Mouse (Mus musculus) forebrain, embryonic 16.5 days (tissue): ENCODE data around the gene Zfp553. TPM values are rescaled to one million over a fixed set of nuclear protein-coding genes. Genes with fewer than 3 reads are reported as not detected.

Source experiments
- ATAC-seq: fragments of 200-750 bp; cut with Nextera tagmentation; 2 replicates; pipeline ENCODE4 v1.8.0; 2017; ENCODE audit warnings: mild to moderate bottlenecking, moderate library complexity
- H3K27ac ChIP-seq: fragments of 300-500 bp; sonication (generic); 2 replicates; pipeline ENCODE4 v1.5.1; 2014; ENCODE audit warnings: low read length, control low read depth
- H3K27me3 ChIP-seq: fragments of 300-500 bp; sonication (generic); replicated peaks from 2 replicates; pipeline ENCODE4 v1.6.1; 2014; ENCODE audit warnings: low read length; ENCODE audit not compliant: control insufficient read depth, insufficient read depth
- H3K36me3 ChIP-seq: fragments of 300-500 bp; sonication (generic); 2 replicates; pipeline ENCODE4 v1.6.1; 2014; ENCODE audit not compliant: control insufficient read depth, insufficient read depth
- H3K4me1 ChIP-seq: fragments of 300-500 bp; sonication (generic); replicated peaks from 2 replicates; pipeline ENCODE4 v1.6.1; 2014; ENCODE audit warnings: low read length; ENCODE audit not compliant: control insufficient read depth, insufficient read depth
- H3K4me2 ChIP-seq: fragments of 300-500 bp; sonication (generic); 2 replicates; pipeline ENCODE4 v1.6.1; 2014; ENCODE audit warnings: mild to moderate bottlenecking, low read length, control low read depth
- H3K4me3 ChIP-seq: fragments of 300-500 bp; sonication (generic); replicated peaks from 2 replicates; pipeline ENCODE4 v1.5.1; 2014; ENCODE audit warnings: mild to moderate bottlenecking, low read length, control low read depth
- H3K9ac ChIP-seq: fragments of 300-500 bp; sonication (generic); replicated peaks from 2 replicates; pipeline ENCODE4 v1.6.1; 2014; ENCODE audit warnings: low read depth, low read length, control low read depth
- H3K9me3 ChIP-seq: fragments of 300-500 bp; sonication (generic); 2 replicates; pipeline ENCODE4 v1.6.1; 2016; ENCODE audit warnings: low read length; ENCODE audit not compliant: control insufficient read depth
- WGBS: fragments of 180-500 bp; shearing (Covaris S2); extraction: QIAGEN DNeasy Blood & Tissue Kit; methylation state at CpG from one replicate; pipeline ENCODE4 v1.1.7; 2014; 5-methylcytosine and 5-hydroxymethylcytosine counted together
- polyA plus RNA-seq: library from polyadenylated mRNA; unstranded; fragments of >200 nt; fragmentation: Nextera tagmentation; extraction: Ambion mirVana; gene quantifications from 2 replicates; pipeline ENCODE4 v1.2.1, GENCODE M21; 2015

Zfp553 gene
- polyA plus RNA-seq, 1 experiment from 2014 or later, result 69.3 TPM

DNA sequence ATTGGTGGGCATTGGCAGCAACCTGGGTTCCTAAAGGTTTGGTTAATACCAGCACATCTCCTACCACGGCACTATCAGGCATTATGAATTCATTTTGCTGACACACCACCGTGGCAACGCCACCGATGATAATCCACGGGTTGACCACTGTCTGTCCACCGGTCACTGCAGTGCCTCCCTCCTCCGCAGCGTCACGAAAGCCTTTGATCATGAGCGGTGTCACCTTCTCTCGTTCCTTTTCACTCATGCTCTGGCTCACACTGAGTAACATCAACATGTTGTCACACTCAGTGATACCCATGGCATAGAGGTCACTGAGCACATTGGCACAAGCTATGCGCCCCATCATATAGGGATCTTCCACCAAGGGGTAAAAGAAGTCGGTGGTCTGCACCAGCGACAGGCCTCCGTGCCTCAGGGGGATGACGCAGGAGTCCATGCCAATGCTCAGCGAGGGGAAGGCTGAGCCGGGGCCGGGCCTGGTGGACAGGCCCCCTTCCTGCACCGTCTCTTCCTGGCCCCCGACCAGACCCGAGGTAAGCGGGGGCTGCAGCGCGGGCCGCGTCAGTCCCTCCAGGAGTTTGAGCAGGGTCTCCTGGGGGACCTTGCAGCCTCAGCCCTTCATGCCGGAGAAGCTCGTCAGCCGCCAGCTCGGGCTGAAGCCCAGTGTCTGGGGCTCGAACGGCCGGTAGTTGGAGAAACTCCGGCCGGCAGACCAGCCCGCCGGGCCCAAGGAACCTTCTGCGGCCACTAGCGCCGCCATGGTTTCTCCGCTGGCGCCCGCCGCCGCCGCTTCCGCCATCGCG lies 40.5 kb downstream of the Zfp553 start:
- Histone ChIP-seq H3K36me3 (peaks cover 10% of the 10 kb centered on the region), H3K27ac (peak overlapping the region; percentile 76), H3K9me3 (peaks cover 4% of the 10 kb centered on the region; the same call in 1 of the 2 replicates), H3K27me3 (no peaks in the 10 kb centered on the region), H3K4me2 (peak overlapping the region; percentile 84), H3K4me1 (peaks cover 27% of the 10 kb centered on the region), H3K4me3 (peak overlapping the region; percentile 92), H3K9ac (peak overlapping the region; percentile 90)
- WGBS, result 17% methylated on average over 49 of the region's 50 CpGs
- ATAC-seq, result peak; percentile 53

DNA sequence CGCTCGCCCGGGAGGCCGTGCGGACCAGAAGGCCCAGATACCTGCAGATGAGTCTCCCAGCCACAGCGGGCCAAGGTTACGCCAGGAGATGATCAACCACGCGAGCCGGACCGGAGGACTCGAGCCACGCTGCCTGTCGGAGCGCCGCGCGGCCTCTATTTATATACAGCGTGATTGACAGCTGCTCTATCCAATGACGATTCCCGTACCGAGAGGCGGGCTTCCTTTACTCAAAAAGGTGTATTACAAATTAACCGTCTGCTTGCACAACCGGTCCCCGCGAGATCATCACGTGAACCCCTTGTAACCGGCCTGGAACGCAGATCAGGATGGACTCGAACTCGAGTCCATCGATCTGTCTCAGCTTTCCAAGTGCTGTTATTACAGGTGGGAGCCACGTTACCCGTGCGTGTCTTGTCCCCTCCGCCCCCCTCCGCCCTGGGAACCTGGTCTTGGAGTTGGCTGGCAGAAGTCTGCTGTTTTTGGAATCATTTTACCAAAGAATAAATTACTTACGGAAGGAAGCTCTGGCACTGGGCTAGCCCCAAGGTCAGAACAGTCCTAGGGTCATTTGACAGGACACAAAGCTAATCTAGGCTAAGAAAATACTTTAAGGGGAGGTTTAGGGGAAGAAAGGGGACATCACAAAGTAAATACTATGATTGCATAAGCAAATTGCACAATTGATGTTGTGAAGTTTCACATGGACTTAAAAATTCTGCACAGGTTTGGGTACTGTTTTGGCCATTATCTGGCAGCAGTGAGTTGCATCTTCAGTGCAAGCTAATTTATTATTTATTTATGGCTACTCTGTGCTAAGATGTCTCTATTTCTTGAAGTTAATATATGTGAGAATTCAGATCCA lies 41.3 kb downstream of the Zfp553 start, which contains the start of gene Sephs2:
Gene Sephs2, minus strand, starts transcription at position 131 of the 865 bp plus-strand sequence.
- peaks cover 27% of the 10 kb centered on the region for H3K4me1 ChIP-seq
- H3K27ac ChIP-seq, result peak within 1 kb of the TSS; percentile 76
- H3K4me3 ChIP-seq, result peak within 1 kb of the TSS; percentile 92
- no peaks in the 10 kb centered on the region for H3K27me3 ChIP-seq
- H3K9me3 ChIP-seq, result no peaks in the 10 kb centered on the region
- H3K36me3 ChIP-seq, result peaks cover 2% of the 10 kb centered on the region; the same call in 1 of the 2 replicates
- H3K9ac ChIP-seq, result peak within 1 kb of the TSS; percentile 90
- ATAC-seq, result peak; percentile 94
- H3K4me2 ChIP-seq, result peak within 1 kb of the TSS; percentile 84
- 2% methylated on average over 39 of the region's 39 CpGs for WGBS

DNA sequence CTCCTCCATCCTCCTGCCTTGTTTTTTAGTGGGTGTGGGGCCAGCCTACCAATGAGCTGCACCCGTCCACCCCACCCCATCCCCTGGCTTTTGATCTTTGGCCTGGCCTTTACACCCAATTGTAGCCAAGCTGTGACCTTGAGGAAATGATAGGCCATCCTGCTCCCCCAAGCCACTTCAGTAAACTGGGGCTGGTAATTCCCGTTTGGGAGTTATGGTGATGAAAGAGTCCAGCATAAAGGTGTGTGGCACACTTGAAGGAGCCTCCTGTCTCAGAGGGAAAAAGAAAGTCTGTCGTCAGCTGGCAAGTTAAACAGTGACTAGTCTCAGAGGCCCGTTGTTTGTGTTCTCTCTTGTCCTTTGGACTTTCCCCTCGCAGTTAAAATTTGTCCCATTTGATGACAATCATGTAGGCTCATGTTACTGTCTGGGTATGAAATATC lies 43.7 kb downstream of the Zfp553 start:
- no peak overlapping the region for H3K4me2 ChIP-seq
- peaks cover 20% of the 10 kb centered on the region for H3K4me1 ChIP-seq
- no peaks in the 10 kb centered on the region for H3K36me3 ChIP-seq
- H3K4me3 ChIP-seq, result no peak overlapping the region
- no peaks in the 10 kb centered on the region for H3K9me3 ChIP-seq
- ATAC-seq, result no peak
- WGBS, result 80% methylated on average over 5 of the region's 5 CpGs
- no peak overlapping the region for H3K9ac ChIP-seq
- H3K27ac ChIP-seq, result no peak overlapping the region
- no peaks in the 10 kb centered on the region for H3K27me3 ChIP-seq

DNA sequence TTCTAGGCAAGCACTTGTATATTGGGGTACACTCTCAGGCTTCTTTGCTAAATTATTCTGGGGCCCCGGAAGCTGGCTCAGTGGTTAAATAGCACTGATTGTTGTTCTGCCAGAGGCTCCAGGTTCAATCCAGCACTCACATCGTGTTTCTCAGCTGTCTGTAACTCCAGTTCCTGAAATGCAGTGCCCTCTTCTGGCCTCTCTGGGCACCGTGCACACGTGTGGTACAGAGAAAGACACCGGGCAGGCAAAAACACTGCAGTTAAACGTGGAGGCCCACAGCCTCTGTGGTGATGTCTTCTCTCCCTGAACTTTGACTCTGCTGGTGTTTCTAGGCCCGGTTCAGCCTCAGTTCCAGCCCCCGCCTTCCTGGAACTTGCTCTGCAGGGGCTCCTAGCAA lies 45.5 kb downstream of the Zfp553 start:
- 19% methylated on average over 8 of the region's 8 CpGs for WGBS
- H3K9me3 ChIP-seq, result no peaks in the 10 kb centered on the region
- no peak overlapping the region for H3K4me3 ChIP-seq
- H3K9ac ChIP-seq, result no peak overlapping the region
- H3K27me3 ChIP-seq, result no peaks in the 10 kb centered on the region
- H3K27ac ChIP-seq, result no peak overlapping the region
- peaks cover 4% of the 10 kb centered on the region for H3K4me1 ChIP-seq
- no peak for ATAC-seq
- no peaks in the 10 kb centered on the region for H3K36me3 ChIP-seq
- no peak overlapping the region for H3K4me2 ChIP-seq

DNA sequence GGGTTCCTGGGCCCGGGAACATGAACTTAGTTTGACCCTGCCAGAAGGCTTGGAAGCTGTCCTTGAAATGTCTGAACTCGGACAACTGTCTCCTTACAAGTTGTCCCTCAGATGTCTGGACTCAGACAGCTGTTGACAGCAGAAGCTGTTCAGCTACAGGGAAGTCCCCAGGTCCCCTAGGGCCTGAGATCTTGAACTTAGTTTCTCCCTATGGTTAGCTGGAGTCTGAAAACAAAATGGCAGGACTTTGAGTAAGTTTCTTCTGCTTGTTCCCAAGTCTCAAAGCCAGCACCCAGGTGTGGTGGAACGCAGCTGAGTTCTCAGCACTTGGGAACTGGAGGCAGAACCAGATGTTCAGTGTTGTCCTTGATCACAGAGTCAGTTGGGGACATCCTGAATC lies 47.2 kb downstream of the Zfp553 start:
- Histone ChIP-seq H3K4me3 (no peak overlapping the region), H3K27ac (no peak overlapping the region), H3K36me3 (no peaks in the 10 kb centered on the region), H3K4me1 (no peaks in the 10 kb centered on the region), H3K9me3 (no peaks in the 10 kb centered on the region), H3K27me3 (no peaks in the 10 kb centered on the region), H3K4me2 (no peak overlapping the region), H3K9ac (no peak overlapping the region)
- ATAC-seq, result no peak
- 86% methylated on average over 3 of the region's 3 CpGs for WGBS

DNA sequence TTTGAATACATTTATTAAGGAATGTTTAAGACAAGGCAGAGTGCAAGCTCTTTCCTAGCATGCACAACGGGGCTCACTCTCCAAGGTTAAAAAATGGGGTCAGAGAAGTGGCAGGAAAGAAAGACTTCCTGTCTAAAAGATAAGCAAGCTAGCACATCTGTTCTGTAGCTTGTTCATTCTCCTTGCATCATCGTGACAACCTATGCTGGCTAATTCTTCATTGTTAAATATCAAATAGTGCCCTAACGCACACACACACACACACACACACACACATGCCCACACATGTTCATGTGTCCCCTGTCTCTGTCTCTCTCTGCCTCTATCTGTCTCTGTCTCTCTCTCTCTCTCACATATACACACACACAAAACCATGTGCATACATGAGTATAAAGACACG lies 48.3 kb downstream of the Zfp553 start:
- no peak overlapping the region for H3K27ac ChIP-seq
- no peaks in the 10 kb centered on the region for H3K36me3 ChIP-seq
- H3K9ac ChIP-seq, result no peak overlapping the region
- WGBS, result 79% methylated on average over 4 of the region's 4 CpGs
- H3K4me3 ChIP-seq, result no peak overlapping the region
- no peak for ATAC-seq
- H3K4me2 ChIP-seq, result no peak overlapping the region
- H3K4me1 ChIP-seq, result no peaks in the 10 kb centered on the region
- no peaks in the 10 kb centered on the region for H3K9me3 ChIP-seq
- no peaks in the 10 kb centered on the region for H3K27me3 ChIP-seq

DNA sequence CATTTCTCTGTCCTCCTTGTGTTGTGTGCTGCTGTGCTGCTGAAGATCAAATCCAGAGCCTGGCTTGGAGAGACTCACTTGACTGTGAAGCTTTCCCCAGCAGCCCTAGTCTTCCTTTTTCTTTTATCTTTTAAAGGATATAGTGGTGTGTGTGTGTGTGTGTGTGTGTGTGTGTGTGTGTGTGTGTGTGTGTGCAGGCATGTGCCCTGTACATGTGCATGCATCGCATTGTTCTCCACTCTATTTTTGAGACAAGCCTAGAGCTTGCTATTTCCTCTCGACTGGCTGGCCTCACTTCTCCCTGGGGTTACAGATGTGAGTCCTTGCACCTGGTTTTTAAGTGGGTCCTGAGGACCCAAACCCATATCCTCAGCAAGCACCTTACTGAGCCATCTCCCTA lies 49.3 kb downstream of the Zfp553 start:
- Histone ChIP-seq H3K27me3 (no peaks in the 10 kb centered on the region), H3K9ac (no peak overlapping the region), H3K9me3 (no peaks in the 10 kb centered on the region), H3K4me3 (no peak overlapping the region), H3K27ac (no peak overlapping the region), H3K36me3 (no peaks in the 10 kb centered on the region), H3K4me1 (no peaks in the 10 kb centered on the region), H3K4me2 (no peak overlapping the region)
- 93% methylated on average over 2 of the region's 2 CpGs for WGBS
- ATAC-seq, result no peak

DNA sequence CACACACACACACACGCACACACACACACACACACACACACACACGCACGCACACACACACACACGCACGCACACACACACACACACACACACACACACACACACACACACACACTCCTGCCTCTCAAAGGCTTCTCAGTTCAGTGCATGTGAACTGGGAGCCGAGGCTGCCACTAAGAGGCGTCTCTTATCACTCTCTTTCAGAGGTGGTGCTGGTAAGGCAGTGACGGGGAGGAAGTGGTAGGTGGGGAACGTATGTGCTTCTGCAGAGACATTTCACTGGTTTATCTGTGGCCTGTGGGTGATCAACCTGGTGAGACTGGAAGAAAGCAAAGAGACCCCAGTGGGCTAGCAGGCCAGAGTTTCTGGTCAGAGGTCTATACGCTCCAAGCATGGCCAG lies 52.3 kb downstream of the Zfp553 start:
- no peaks in the 10 kb centered on the region for H3K27me3 ChIP-seq
- WGBS, result 69% methylated on average over 10 of the region's 10 CpGs
- H3K9ac ChIP-seq, result no peak overlapping the region
- H3K36me3 ChIP-seq, result no peaks in the 10 kb centered on the region
- H3K9me3 ChIP-seq, result peaks cover 10% of the 10 kb centered on the region
- no peak overlapping the region for H3K4me3 ChIP-seq
- H3K27ac ChIP-seq, result no peak overlapping the region
- H3K4me2 ChIP-seq, result no peak overlapping the region
- no peak for ATAC-seq
- no peaks in the 10 kb centered on the region for H3K4me1 ChIP-seq
